Mouse (Mus musculus) gastrocnemius, postnatal 36 days (tissue): ENCODE measurements around the gene Mllt3. TPM values are rescaled to one million over a fixed set of nuclear protein-coding genes. Genes with fewer than 3 reads are reported as not detected.
A peak's percentile ranks its signal among the peaks of the same experiment; 100 is the strongest.

Source experiments
- DNase-seq, 2 experiments: peaks; one replicate each; pipeline ENCODE4 v3.0.0; 2022
- intact Hi-C: fragments of 180-260 bp; cut with DNase I; formaldehyde crosslinking; loops from one replicate; pipeline ENCODE4 v1.15.1; 2025
- total RNA-seq, 2 experiments: library from RNA; stranded (reverse); gene quantifications; 2 replicates each; pipeline ENCODE4 v1.2.3; 2021

Mllt3 gene
- total RNA-seq, 2 experiments from 2014 or later, result 92.2 to 94.5 TPM

DNA sequence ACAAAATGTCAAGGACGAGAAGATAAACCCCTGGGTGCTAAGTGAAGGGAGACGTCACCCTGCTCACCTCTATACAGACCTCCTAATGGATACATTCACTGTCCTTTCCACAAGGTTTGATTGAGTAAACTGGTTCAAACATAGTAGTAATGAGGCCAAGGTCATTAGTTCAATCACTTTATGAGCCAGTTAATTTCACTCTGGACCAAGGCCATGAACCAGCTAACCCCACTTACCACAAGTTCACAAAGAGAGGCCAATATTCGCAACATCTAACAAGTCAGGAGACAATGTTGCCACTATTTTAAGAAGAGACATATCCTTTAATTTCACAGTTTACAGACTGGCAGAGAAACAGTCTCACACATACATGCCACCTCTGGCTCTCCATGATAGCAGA lies 238.9 kb downstream of the Mllt3 start:
- intact Hi-C loops, result no loop called here

DNA sequence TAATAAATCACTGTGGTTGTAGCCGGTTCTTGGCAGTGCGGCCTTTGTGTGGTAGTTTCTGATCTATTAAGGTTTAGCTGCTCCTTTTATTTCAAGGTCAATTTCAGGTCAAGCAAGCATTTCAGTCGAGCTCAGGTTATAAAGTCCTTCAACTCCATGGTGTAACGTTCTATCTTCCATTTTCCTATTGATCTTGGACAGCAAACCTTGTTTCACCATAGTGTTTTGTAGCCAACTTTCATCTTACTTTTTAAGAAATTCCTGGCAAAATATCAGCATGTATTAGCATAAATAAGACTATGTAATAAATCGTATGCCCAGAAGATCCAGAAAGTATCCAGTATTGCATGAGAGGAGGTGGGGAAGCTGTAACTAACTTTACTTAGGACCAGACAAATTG lies 240.7 kb downstream of the Mllt3 start:
- DNase-seq, result no peak
- intact Hi-C loops, result no loop called here

More for the DNA sequence above, 238.9 kb downstream of the Mllt3 start:
- no peak for DNase-seq

GRCm38 (mm10) chr4:87789446-87789845 lies 243.7 kb downstream of the Mllt3 start:
- intact Hi-C loops, result loop anchor here (5.0 to 10.0 kb wide), 4 partner anchors 115 to 558 kb away; partner anchors contain the start of gene Mllt3
- DNase-seq, result no peak

GRCm38 (mm10) chr4:87788691-87789090 lies 244.5 kb downstream of the Mllt3 start:
- peak in 1 of 2 experiments; percentile 26 for DNase-seq

DNA sequence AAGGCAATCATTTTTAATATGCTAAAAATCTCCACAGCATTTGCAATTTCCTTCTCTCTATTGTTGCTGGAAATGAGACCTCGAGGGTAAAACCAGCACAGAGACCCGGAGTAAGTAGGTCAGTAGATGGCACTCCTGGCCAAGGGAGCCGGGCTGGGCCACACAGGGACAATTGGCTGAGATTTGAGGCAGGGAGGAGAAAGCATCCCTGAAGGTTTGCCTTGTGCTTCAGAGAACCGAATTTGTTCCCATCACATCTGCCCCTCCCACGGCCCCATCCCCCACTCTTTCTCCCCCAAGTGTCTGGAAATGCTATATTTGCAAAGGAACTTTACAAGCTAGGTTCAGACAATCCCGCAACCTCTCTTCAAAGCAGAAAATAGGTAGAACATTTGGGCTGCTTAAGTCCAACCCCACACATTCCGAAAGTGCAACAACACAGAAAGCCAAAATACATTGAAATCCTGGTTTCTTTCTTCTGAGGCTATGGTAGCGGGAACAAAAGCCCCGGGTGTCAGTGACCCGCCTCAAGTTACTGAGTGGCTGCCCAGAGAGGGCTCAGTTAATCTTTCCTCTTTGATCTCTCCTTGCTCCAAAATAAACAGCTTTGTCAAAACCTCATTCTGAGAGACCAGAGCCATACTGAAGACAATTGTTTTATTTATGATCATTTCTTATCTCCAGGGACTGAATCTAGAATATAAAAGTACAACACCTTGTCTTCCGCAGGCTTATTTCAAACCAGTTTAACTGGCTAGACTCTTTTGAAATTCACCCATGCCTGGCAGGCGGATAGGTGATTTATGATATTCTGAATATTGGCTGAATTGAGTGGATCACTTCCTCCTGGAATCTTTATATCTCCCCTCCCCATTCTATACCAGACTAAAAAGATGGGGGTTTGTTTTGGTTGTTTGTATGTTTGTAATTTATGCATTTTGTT lies 247.8 kb downstream of the Mllt3 start:
- peak in 1 of 2 experiments; percentile 25 for DNase-seq
- intact Hi-C loops, result loop anchor here (5.0 to 10.0 kb wide), 4 partner anchors 119 to 562 kb away; partner anchors contain the start of gene Mllt3

More at GRCm38 (mm10) chr4:87788691-87789090, 244.5 kb downstream of the Mllt3 start:
- intact Hi-C loops, result loop anchor here (5.0 to 10.0 kb wide), 4 partner anchors 116 to 559 kb away; partner anchors contain the start of gene Mllt3

- intact Hi-C loops, result loop anchor here (10.0 kb wide), 2 partner anchors 121 to 419 kb away; no protein-coding TSS in a partner anchor
- DNase-seq, result no peak
These were observed 249.4 kb downstream of the Mllt3 start for GRCm38 (mm10) chr4:87783809-87784208.

GRCm38 (mm10) chr4:87781971-87782370 lies 251.2 kb downstream of the Mllt3 start:
- intact Hi-C loops, result loop anchor here (10.0 kb wide), 2 partner anchors 123 to 417 kb away; no protein-coding TSS in a partner anchor
- DNase-seq, result no peak

DNA sequence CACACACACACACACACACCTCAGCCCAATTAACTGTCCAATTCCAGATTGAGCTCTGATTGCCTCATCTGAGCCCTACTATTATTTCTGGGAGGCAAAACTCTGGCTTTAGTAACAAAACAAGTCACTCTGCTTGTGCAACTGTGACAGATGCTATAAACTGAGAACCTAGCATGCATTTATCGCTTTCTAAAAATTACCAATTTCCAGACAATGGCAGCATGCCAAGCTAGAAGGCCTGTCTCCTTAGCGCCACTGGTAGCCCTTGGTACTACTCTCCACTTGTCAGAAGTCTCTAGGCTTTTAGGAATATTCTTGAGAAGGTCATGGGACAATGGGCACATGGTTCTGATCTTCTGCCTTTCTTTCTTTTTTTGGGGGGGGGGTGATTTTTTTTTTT lies 257.4 kb downstream of the Mllt3 start:
- intact Hi-C loops, result no loop called here
- no peak for DNase-seq

DNA sequence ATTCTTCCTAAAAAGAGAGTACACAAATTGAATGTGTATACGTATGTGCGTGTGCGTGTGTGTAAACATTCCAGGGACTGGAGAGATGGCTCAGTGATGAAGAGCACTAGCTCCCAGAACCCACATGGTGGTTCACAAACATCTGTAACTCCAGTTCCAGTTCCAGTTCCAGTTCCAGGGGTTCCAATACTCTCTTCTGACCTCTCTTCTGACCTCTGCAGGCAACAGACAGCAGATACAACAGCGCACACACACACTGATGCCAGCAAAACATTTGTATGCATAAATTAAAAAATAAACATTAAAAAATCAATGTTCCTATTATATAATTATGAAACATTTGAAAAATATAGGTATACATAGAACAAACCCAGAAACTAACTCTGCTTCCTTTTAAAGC lies 258.6 kb downstream of the Mllt3 start:
- no peak for DNase-seq
- intact Hi-C loops, result no loop called here

DNA sequence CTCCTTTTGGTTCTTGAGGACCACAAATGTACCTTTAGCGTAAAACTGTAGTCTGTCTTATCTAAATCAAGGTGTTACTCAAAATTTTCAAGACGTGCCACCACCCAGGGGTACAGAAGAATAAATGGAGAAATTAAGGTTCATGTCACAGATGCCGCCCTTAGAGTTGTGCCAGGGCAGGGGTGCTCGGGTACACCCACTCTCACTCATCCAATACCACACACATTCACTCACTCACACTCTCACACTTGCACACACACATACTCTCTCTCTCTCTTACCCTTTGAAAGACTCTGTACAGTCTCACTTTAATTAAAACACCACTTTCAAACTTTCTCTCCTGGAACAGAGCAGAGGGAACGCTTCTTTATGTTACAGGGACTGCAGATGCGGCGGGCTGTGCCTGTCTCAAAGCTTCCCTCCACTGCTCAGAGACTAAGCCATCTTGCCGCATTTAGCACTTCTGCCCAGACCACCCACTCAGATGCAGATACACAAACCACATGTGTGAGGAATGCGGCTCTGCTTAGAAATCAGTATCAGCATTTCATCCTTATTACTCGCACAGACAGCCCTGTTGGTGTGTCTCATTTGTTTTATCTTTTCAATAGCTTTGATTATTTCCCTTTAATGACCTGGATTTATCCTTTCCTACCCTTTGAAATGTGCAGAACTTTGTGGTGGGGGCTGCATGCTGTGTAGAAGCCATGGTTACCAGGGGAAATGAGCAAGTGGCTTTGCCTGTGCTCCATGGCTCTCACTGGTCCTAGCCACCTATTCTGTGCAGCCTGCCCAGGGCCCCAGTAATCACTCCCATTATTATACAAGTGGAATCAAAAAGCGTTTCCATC lies 265.2 kb downstream of the Mllt3 start:
- intact Hi-C loops, result no loop called here
- DNase-seq, result no peak

- intact Hi-C loops, result no loop called here
- no peak for DNase-seq
These were observed 267.4 kb downstream of the Mllt3 start for GRCm38 (mm10) chr4:87765729-87766128.

GRCm38 (mm10) chr4:87761075-87761474 lies 272.1 kb downstream of the Mllt3 start:
- intact Hi-C loops, result no loop called here
- no peak for DNase-seq

GRCm38 (mm10) chr4:87760297-87760696 lies 272.9 kb downstream of the Mllt3 start:
- DNase-seq, result no peak
- intact Hi-C loops, result no loop called here

DNA sequence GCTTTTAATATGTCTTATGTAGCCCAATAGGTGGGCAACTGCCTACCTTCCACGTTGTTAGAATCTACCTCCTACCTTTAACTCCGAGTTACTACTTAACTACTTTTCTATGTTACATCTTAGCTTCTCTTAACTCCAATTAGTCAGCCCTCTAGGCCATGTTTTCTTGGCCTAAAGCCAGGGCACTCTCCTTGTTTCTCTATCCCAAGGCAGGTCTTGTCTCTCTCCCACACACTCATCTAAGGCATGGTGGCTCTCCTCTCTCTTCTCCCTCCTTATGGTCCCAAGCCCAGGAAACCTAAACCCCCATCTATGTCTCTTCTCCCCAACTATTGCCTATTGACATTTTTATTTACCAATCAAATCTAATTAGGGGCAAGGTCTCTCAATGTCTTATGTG lies 273.5 kb downstream of the Mllt3 start:
- intact Hi-C loops, result no loop called here
- DNase-seq, result no peak

DNA sequence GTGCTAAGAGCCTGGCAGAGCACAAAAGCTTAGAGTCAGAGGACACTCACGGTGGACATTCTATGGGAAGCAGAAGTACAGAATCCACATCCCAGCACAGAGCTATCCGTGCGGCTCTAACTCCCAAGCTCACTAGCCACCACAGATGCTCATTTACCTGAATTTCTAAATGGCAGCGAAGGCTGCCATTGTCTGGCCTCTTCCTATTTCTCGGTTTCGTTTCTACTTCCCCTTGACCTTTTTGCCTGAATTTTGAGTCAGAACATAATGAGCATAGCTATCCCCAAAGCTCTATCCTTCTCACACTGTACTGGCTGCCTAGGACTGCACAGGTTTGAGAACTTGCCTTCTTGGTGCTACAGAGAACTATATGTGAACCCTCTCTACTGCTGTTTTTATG lies 274.1 kb downstream of the Mllt3 start:
- intact Hi-C loops, result no loop called here
- no peak for DNase-seq

DNA sequence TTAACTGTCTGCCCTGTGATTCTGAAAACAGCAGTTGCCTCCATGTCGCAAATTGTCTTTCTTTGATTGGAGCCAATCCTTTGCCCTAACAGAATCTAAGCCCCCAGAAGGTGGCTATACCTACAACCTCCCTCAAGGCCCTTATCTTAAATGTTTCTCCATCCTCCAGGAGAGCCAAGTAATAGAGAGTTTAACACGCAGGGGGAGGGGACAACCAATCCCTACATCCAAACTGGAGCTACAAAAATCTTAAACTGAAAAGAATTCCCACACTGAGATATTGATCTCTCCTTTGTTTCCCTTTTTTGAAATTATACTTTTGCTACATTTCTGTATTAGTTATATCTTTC lies 281.7 kb downstream of the Mllt3 start:
- no peak for DNase-seq

GRCm38 (mm10) chr4:87750856-87751514 lies 282.2 kb downstream of the Mllt3 start:
- no peak for DNase-seq
- intact Hi-C loops, result no loop called here

More for the DNA sequence above, 281.7 kb downstream of the Mllt3 start:
- intact Hi-C loops, result no loop called here

DNA sequence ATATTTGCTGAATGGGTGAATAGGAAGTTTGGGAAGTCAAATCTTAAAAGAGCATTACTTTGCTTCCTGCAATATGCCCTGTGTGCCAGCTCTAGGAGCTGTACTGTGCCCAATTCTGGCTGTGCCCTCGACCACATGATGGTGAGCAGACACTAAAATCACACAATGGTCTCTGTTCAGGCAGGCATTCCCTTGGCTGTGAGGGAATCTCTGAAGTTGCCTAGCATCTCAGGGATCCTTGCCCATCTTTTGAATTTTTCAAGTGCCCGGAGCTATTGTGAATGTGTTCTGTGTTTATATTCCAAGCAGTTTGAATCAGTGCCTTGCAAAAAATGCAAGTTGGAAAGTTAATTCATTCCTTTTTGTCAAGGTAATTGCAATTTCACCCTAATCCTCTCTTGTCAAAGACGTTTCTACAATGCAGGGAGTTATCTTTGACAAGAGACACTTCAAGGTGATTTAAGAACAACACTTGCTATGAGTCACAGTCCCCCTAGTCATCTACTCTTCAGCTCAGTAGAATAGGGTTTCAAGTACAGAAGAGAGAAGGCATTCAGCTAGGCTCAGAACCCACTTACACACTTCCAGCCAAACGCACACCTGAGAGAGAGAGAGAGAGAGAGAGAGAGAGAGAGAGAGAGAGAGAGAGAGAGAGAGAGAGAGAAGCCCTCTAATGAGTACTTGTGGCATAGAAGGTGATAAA lies 283.5 kb downstream of the Mllt3 start:
- DNase-seq, result no peak

DNA sequence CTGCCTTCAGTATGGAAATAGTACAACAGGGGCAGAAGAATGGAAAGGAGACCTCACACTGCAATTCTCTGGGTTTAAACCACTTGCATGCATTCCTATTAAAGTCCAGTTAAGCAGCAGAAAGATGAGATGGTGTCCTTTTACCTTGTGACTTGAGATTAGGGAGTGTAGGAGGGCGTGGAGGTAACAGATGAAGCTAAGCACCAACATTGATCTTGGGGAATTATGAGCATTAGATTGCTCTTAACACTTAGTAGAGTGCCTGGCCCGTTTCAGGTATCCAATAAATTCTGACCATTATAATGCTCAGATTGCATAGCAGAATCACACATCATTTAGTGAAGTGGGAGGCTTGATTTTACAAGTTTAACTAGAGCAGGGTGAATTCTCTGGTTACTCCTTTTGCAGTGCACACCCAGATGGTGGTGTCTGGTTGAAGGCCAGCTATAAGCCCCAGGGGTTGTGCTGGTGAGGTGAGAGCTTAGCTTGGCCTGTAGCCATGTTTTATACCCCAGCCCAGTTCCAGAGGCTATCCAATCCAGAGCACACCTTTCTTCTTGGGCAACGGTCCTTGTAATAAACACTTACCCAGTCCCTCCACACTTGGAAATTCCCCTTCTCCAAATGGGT lies 288.0 kb downstream of the Mllt3 start:
- intact Hi-C loops, result no loop called here
- no peak for DNase-seq

More for the DNA sequence above, 283.5 kb downstream of the Mllt3 start:
- intact Hi-C loops, result no loop called here
